Mouse (Mus musculus) 3134 (cell line): Measurements from ENCODE around the gene Nop56.

Source experiments
- DNase-seq: peaks from one replicate; pipeline ENCODE4 v3.0.0-alpha.2; 2011; ENCODE audit warnings: low spot score; ENCODE audit not compliant: insufficient read length; ENCODE audit errors: extremely low read depth

Nop56 gene

GRCm38 (mm10) chr2:130294936-130295277, 20.7 kb downstream of the Nop56 start, which contains the start of gene Ebf4:
Gene Ebf4 (plus strand): TSS chr2:130295169.
- no peak for DNase-seq

GRCm38 (mm10) chr2:130295331-130296133, 21.3 kb downstream of the Nop56 start:
- DNase-seq = no peak

GRCm38 (mm10) chr2:130296134-130296745, 22.0 kb downstream of the Nop56 start:
- no peak for DNase-seq

- DNase-seq = no peak
These were observed 23.4 kb downstream of the Nop56 start for GRCm38 (mm10) chr2:130297580-130297979.

GRCm38 (mm10) chr2:130303014-130303413, 28.8 kb downstream of the Nop56 start:
- no peak for DNase-seq

GRCm38 (mm10) chr2:130327057-130327456, 52.8 kb downstream of the Nop56 start:
- DNase-seq = no peak
